Mouse (Mus musculus) limb, embryonic 14.5 days (tissue): ENCODE measurements around the gene Tfb2m. TPM values are rescaled to one million over a fixed set of nuclear protein-coding genes. Genes with fewer than 3 reads are reported as not detected.

Source experiments
- ATAC-seq: fragments of 200-750 bp; cut with Nextera tagmentation; 2 replicates; pipeline ENCODE4 v1.8.0; 2017; ENCODE audit warnings: low read depth, moderate number of reproducible peaks, moderate TSS enrichment; ENCODE audit not compliant: low FRiP score
- DNase-seq: peaks from one replicate; pipeline ENCODE4 v3.0.0-alpha.2; 2015; ENCODE audit warnings: low spot score
- H3K27ac ChIP-seq: fragments of 300-500 bp; sonication (generic); replicated peaks from 2 replicates; pipeline ENCODE4 v1.5.1; 2014; ENCODE audit warnings: low read depth, mild to moderate bottlenecking, low read length, moderate library complexity, mixed read lengths
- H3K27me3 ChIP-seq: fragments of 300-500 bp; sonication (generic); 2 replicates; pipeline ENCODE4 v1.6.1; 2014; ENCODE audit warnings: low read length, mixed read lengths; ENCODE audit not compliant: control insufficient read depth, insufficient read depth
- H3K36me3 ChIP-seq: fragments of 300-500 bp; sonication (generic); 2 replicates; pipeline ENCODE4 v1.6.1; 2014; ENCODE audit warnings: mild to moderate bottlenecking, low read length, moderate library complexity, mixed read lengths; ENCODE audit not compliant: control insufficient read depth, insufficient read depth
- H3K4me1 ChIP-seq: fragments of 300-500 bp; sonication (generic); 2 replicates; pipeline ENCODE4 v1.6.1; 2014; ENCODE audit warnings: antibody characterized with exemption, low read length, mixed read lengths; ENCODE audit not compliant: control insufficient read depth, insufficient read depth
- H3K4me2 ChIP-seq: fragments of 300-500 bp; sonication (generic); replicated peaks from 2 replicates; pipeline ENCODE4 v1.6.1; 2014; ENCODE audit warnings: low read depth, mild to moderate bottlenecking, low read length, moderate library complexity; ENCODE audit not compliant: severe bottlenecking
- H3K4me3 ChIP-seq: fragments of 300-500 bp; sonication (generic); replicated peaks from 2 replicates; pipeline ENCODE4 v1.5.1; 2014; ENCODE audit warnings: low read length
- H3K9ac ChIP-seq: fragments of 300-500 bp; sonication (generic); 2 replicates; pipeline ENCODE4 v1.6.1; 2014; ENCODE audit warnings: mild to moderate bottlenecking, low read depth, low read length, moderate library complexity; ENCODE audit not compliant: severe bottlenecking
- H3K9me3 ChIP-seq: fragments of 300-500 bp; sonication (generic); 2 replicates; pipeline ENCODE4 v1.6.1; 2016; ENCODE audit warnings: low read length; ENCODE audit not compliant: control insufficient read depth
- POLR2A ChIP-seq: fragments of 200-500 bp; IDR thresholded peaks from 2 replicates; pipeline ENCODE4 v1.8.0; 2012; ENCODE audit warnings: inconsistent platforms, mild to moderate bottlenecking, moderate library complexity, borderline replicate concordance; ENCODE audit not compliant: insufficient read depth, insufficient read length; ENCODE audit errors: extremely low read depth
- WGBS: fragments of 180-500 bp; shearing (Covaris S2); extraction: QIAGEN DNeasy Blood & Tissue Kit; methylation state at CpG from one replicate; pipeline ENCODE4 v1.1.7; 2014; 5-methylcytosine and 5-hydroxymethylcytosine counted together
- polyA plus RNA-seq, 2 experiments: library from polyadenylated mRNA; depleted of rRNA in 1 of 2; stranded (reverse) in 1 of 2; unstranded in 1 of 2; fragments of >200 nt; fragmentation: Nextera tagmentation in 1 of 2; extraction: Ambion mirVana in 1 of 2; gene quantifications; 2 replicates each; pipeline versions ENCODE4 v1.2.1 to v1.2.3; 2012 to 2014

Gene Tfb2m
- polyA plus RNA-seq, 2 experiments: 20.2 to 31.3 TPM

DNA sequence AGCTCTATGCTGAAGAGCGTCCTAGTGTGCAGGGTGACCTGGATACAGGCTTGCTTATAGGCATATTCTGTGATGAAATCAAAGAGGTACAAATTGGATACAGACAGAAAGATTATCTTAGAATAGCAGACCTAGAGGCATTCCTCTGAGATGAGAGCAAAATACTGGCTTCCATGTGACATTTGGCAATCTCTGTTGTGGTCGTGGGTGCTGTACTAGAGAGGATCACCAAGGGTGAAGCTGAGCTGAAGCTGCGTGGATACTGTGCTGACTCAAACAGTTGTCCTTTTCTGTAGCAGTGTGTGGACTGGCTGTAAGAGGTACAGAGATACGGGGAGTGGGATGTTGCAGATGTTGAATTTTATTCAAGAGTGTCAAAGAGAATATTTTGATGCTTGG is 7.9 kb upstream of the Tfb2m start:
- no peak overlapping the region for H3K27ac ChIP-seq
- no peak overlapping the region for H3K9ac ChIP-seq
- TF ChIP-seq POLR2A: no peak
- no peaks in the 10 kb centered on the region for H3K36me3 ChIP-seq
- no peak overlapping the region for H3K4me2 ChIP-seq
- 82% methylated on average over 4 of the region's 4 CpGs for WGBS
- no peak overlapping the region for H3K4me3 ChIP-seq
- no peaks in the 10 kb centered on the region for H3K9me3 ChIP-seq
- no peak for ATAC-seq
- no peaks in the 10 kb centered on the region for H3K27me3 ChIP-seq
- DNase-seq: no peak
- no peaks in the 10 kb centered on the region for H3K4me1 ChIP-seq

GRCm38 (mm10) chr1:179553197-179553948 is 7.3 kb upstream of the Tfb2m start:
- Histone ChIP-seq H3K9ac (no peak overlapping the region), H3K4me2 (no peak overlapping the region), H3K4me3 (no peak overlapping the region), H3K4me1 (no peaks in the 10 kb centered on the region), H3K27me3 (no peaks in the 10 kb centered on the region), H3K36me3 (no peaks in the 10 kb centered on the region), H3K27ac (no peak overlapping the region), H3K9me3 (no peaks in the 10 kb centered on the region)
- WGBS: 69% methylated on average over 5 of the region's 5 CpGs
- DNase-seq: no peak
- no peak for TF ChIP-seq POLR2A
- ATAC-seq: no peak

- 57% methylated on average over 7 of the region's 7 CpGs for WGBS
- Histone ChIP-seq H3K4me3 (no peak overlapping the region), H3K27me3 (no peaks in the 10 kb centered on the region), H3K4me1 (peaks cover 1% of the 10 kb centered on the region; the same call in 1 of the 2 replicates), H3K9me3 (no peaks in the 10 kb centered on the region), H3K27ac (no peak overlapping the region), H3K9ac (no peak overlapping the region), H3K36me3 (no peaks in the 10 kb centered on the region), H3K4me2 (no peak overlapping the region)
- DNase-seq (no peak), ATAC-seq (no peak)
- no peak for TF ChIP-seq POLR2A
Measured at GRCm38 (mm10) chr1:179552751-179553150, 6.7 kb upstream of the Tfb2m start.

GRCm38 (mm10) chr1:179551921-179552320 is 5.9 kb upstream of the Tfb2m start:
- Histone ChIP-seq H3K4me2 (no peak overlapping the region), H3K36me3 (no peaks in the 10 kb centered on the region), H3K27me3 (no peaks in the 10 kb centered on the region), H3K9me3 (no peaks in the 10 kb centered on the region), H3K4me1 (peaks cover 8% of the 10 kb centered on the region; the same call in 1 of the 2 replicates), H3K27ac (no peak overlapping the region), H3K4me3 (no peak overlapping the region), H3K9ac (no peak overlapping the region)
- DNase-seq (no peak), ATAC-seq (no peak)
- WGBS: 82% methylated on average over 4 of the region's 4 CpGs
- TF ChIP-seq POLR2A: no peak

DNA sequence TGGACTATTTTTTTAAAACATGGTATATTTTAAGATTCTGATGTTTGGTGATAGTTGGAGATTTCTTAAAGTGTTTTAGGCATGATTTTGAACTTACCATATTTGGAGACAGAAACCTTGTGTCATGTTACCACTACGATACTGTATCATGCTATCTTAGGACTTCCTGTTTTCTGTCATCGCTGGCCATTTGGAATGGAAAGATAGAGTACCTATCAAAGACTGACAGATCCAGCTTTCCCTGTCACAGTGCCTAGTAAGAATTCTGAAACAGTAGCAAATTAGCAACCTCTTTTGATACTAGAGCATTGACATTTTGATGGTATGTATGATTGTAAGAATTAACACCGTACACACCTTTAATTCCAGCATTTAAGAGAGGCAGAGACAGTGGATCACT is 5.3 kb upstream of the Tfb2m start:
- WGBS: 92% methylated on average over 3 of the region's 3 CpGs
- H3K4me1 ChIP-seq: peaks cover 8% of the 10 kb centered on the region; the same call in 1 of the 2 replicates
- DNase-seq (no peak), ATAC-seq (no peak)
- H3K36me3 ChIP-seq: no peaks in the 10 kb centered on the region
- no peaks in the 10 kb centered on the region for H3K27me3 ChIP-seq
- no peak overlapping the region for H3K27ac ChIP-seq
- TF ChIP-seq POLR2A: no peak
- H3K9ac ChIP-seq: no peak overlapping the region
- no peak overlapping the region for H3K4me3 ChIP-seq
- H3K9me3 ChIP-seq: no peaks in the 10 kb centered on the region
- H3K4me2 ChIP-seq: no peak overlapping the region
